Mouse (Mus musculus) layer of hippocampus, adult 8-10 months (tissue): ENCODE measurements around the gene Aen. TPM values are rescaled to one million over a fixed set of nuclear protein-coding genes. Genes with fewer than 3 reads are reported as not detected.

ENCODE experiments used
- DNase-seq, 2 experiments: peaks; one replicate each; pipeline ENCODE4 v3.0.0; 2022; ENCODE audit warnings: low spot score in 2 of 2
- total RNA-seq, 4 experiments: library from RNA; stranded (reverse); gene quantifications; 2 replicates each; pipeline ENCODE4 v1.2.4; 2022

Gene Aen
- total RNA-seq = 10 to 100 TPM; 17.8 to 23.3 (median 21.7) TPM

- DNase-seq = peak; percentile 96 to 97
Measured at GRCm38 (mm10) chr7:78895653-78896333, at the start of gene Aen. Gene Aen (plus strand): TSS chr7:78895854.

- DNase-seq = no peak
Measured at GRCm38 (mm10) chr7:78846066-78846716, 49.5 kb upstream of the Aen start.

GRCm38 (mm10) chr7:78846737-78847434 is 48.8 kb upstream of the Aen start, which contains the start of gene Det1:
Gene Det1 (minus strand): TSS chr7:78847263.
- peak; percentile 77 to 89 for DNase-seq

GRCm38 (mm10) chr7:78854051-78854450 is 41.6 kb upstream of the Aen start:
- DNase-seq = no peak

- DNase-seq = no peak
Measured at GRCm38 (mm10) chr7:78855044-78855655, 40.5 kb upstream of the Aen start.

GRCm38 (mm10) chr7:78863796-78864445 is 31.7 kb upstream of the Aen start:
- no peak for DNase-seq

- DNase-seq = no peak
Measured at GRCm38 (mm10) chr7:78864446-78864802, 31.2 kb upstream of the Aen start.

- no peak for DNase-seq
Measured at GRCm38 (mm10) chr7:78865212-78865949, 30.3 kb upstream of the Aen start.

GRCm38 (mm10) chr7:78868731-78869130 is 26.9 kb upstream of the Aen start:
- no peak for DNase-seq

GRCm38 (mm10) chr7:78872366-78872765 is 23.3 kb upstream of the Aen start:
- no peak for DNase-seq

GRCm38 (mm10) chr7:78872831-78873230 is 22.8 kb upstream of the Aen start:
- no peak for DNase-seq

GRCm38 (mm10) chr7:78881607-78882468 is 13.8 kb upstream of the Aen start:
- DNase-seq = no peak

GRCm38 (mm10) chr7:78882469-78882837 is 13.2 kb upstream of the Aen start:
- DNase-seq = peak in 1 of 2 experiments; percentile 57

- DNase-seq = no peak
Measured at GRCm38 (mm10) chr7:78883016-78883725, 12.5 kb upstream of the Aen start.

GRCm38 (mm10) chr7:78883726-78884060 is 12.0 kb upstream of the Aen start:
- DNase-seq = no peak

GRCm38 (mm10) chr7:78884139-78884538 is 11.5 kb upstream of the Aen start:
- peak in 1 of 2 experiments; percentile 49 for DNase-seq

GRCm38 (mm10) chr7:78885404-78885803 is 10.2 kb upstream of the Aen start:
- DNase-seq = no peak

- no peak for DNase-seq
Measured at GRCm38 (mm10) chr7:78886496-78886895, 9.2 kb upstream of the Aen start.

GRCm38 (mm10) chr7:78887431-78887842 is 8.2 kb upstream of the Aen start:
- DNase-seq = no peak
